Mouse (Mus musculus) kidney, postnatal 0 days (tissue): ENCODE measurements around the gene Slc12a6. TPM values are rescaled to one million over a fixed set of nuclear protein-coding genes. Genes with fewer than 3 reads are reported as not detected.

Experiments used
- ATAC-seq: fragments of 200-750 bp; cut with Nextera tagmentation; replicated peaks from 2 replicates; pipeline ENCODE4 v1.8.0; 2017; ENCODE audit warnings: low read depth, moderate number of reproducible peaks, moderate TSS enrichment, moderate library complexity; ENCODE audit not compliant: low FRiP score
- DNase-seq: peaks from one replicate; pipeline ENCODE4 v3.0.0-alpha.2; 2016; ENCODE audit warnings: low spot score
- H3K27ac ChIP-seq: fragments of 300-500 bp; sonication (generic); 2 replicates; pipeline ENCODE4 v1.5.1; 2014; ENCODE audit warnings: mild to moderate bottlenecking
- H3K27me3 ChIP-seq: fragments of 300-500 bp; sonication (generic); 2 replicates; pipeline ENCODE4 v1.6.1; 2014; ENCODE audit warnings: low read length, mixed read lengths; ENCODE audit not compliant: insufficient read depth
- H3K36me3 ChIP-seq: fragments of 300-500 bp; sonication (generic); 2 replicates; pipeline ENCODE4 v1.6.1; 2014; ENCODE audit warnings: low read length, mixed read lengths; ENCODE audit not compliant: insufficient read depth
- H3K4me1 ChIP-seq: fragments of 300-500 bp; sonication (generic); replicated peaks from 2 replicates; pipeline ENCODE4 v1.6.1; 2014; ENCODE audit warnings: antibody characterized with exemption, low read length, mixed read lengths; ENCODE audit not compliant: insufficient read depth
- H3K4me2 ChIP-seq: fragments of 300-500 bp; sonication (generic); 2 replicates; pipeline ENCODE4 v1.6.1; 2014; ENCODE audit warnings: mild to moderate bottlenecking, low read length, moderate library complexity, mixed read lengths
- H3K4me3 ChIP-seq: fragments of 300-500 bp; sonication (generic); replicated peaks from 2 replicates; pipeline ENCODE4 v1.5.1; 2014; ENCODE audit warnings: low read depth, low read length
- H3K9ac ChIP-seq: fragments of 300-500 bp; sonication (generic); 2 replicates; pipeline ENCODE4 v1.6.1; 2014; ENCODE audit warnings: low read depth, low read length
- H3K9me3 ChIP-seq: fragments of 300-500 bp; sonication (generic); replicated peaks from 2 replicates; pipeline ENCODE4 v1.6.1; 2016; ENCODE audit warnings: low read length, inconsistent platforms, mixed read lengths
- CTCF ChIP-seq: IDR thresholded peaks from 2 replicates; pipeline ENCODE4 v1.5.1; 2016; ENCODE audit warnings: antibody characterized with exemption, low read depth, mild to moderate bottlenecking, moderate library complexity
- WGBS: fragments of 180-500 bp; shearing (Covaris S2); extraction: QIAGEN DNeasy Blood & Tissue Kit; methylation state at CpG from one replicate; pipeline ENCODE4 v1.1.7; 2014; 5-methylcytosine and 5-hydroxymethylcytosine counted together
- polyA plus RNA-seq: library from polyadenylated mRNA; unstranded; fragments of >200 nt; fragmentation: Nextera tagmentation; extraction: Ambion mirVana; gene quantifications from 2 replicates; pipeline ENCODE4 v1.2.1, GENCODE M21; 2015

Gene Slc12a6
- polyA plus RNA-seq, 1 experiment from 2014 or later = 7.8 TPM

DNA sequence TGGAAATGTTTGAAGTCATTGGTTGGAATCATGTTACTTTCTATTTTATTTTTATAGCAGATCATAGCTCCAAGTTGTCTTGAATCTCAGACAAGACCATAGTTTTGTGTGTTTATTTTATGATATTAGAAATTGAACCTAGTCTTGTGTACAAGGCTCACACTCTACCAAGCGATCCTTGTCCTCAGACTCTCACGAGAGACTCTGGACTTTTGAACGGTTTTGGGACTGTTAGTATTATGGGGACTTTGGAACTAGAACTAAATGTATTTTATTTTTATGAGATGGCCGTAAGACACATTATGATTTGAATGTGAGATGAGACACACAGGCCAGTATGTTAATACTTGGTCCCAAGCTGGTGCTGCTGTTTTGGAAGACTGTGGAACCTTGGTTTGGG lies 32.6 kb downstream of the Slc12a6 start:
- H3K27ac ChIP-seq = no peak overlapping the region
- no peaks in the 10 kb centered on the region for H3K4me1 ChIP-seq
- no peaks in the 10 kb centered on the region for H3K27me3 ChIP-seq
- ATAC-seq = no peak
- H3K9ac ChIP-seq = no peak overlapping the region
- H3K9me3 ChIP-seq = no peaks in the 10 kb centered on the region
- H3K36me3 ChIP-seq = no peaks in the 10 kb centered on the region
- 88% methylated on average over 4 of the region's 4 CpGs for WGBS
- no peak for TF ChIP-seq CTCF
- H3K4me3 ChIP-seq = no peak overlapping the region
- no peak overlapping the region for H3K4me2 ChIP-seq
- no peak for DNase-seq

GRCm38 (mm10) chr2:112308671-112309070 lies 43.0 kb downstream of the Slc12a6 start:
- DNase-seq = no peak
- Histone ChIP-seq H3K27me3 (no peaks in the 10 kb centered on the region), H3K9ac (no peak overlapping the region), H3K9me3 (no peaks in the 10 kb centered on the region), H3K36me3 (no peaks in the 10 kb centered on the region), H3K4me3 (no peak overlapping the region), H3K4me1 (0 out of 2 replicates have a peak, but pooled peaks cover 3% of the 10 kb centered on the region), H3K27ac (no peak overlapping the region), H3K4me2 (no peak overlapping the region)
- WGBS = 82% methylated on average over 3 of the region's 3 CpGs
- no peak for TF ChIP-seq CTCF
- no peak for ATAC-seq

DNA sequence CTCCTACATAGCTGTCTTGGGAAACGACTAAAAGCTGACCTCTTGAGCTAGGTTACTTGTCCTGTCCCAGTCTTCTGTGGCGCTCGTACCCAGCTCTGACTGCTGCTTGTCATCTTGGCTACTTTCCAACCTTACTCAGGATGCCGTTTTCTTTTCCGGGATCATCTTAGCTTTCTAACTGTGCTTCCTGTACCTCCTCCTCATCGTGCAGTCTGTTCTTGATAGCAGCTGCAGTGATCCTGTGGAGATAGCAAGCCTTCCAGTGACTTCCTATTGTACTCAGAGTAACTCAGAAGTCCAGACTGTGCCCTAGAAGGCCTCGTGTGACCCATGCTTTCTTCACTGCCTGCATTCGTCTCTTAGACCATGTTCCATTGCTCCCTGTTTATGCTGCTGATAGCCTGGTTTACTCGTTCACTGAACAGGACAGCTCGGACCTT lies 43.6 kb downstream of the Slc12a6 start:
- no peak overlapping the region for H3K4me2 ChIP-seq
- no peak for TF ChIP-seq CTCF
- WGBS = 52% methylated on average over 10 of the region's 10 CpGs
- no peaks in the 10 kb centered on the region for H3K9me3 ChIP-seq
- no peak overlapping the region for H3K4me3 ChIP-seq
- no peak overlapping the region for H3K27ac ChIP-seq
- ATAC-seq (no peak), DNase-seq (peak; percentile 49)
- no peak overlapping the region for H3K9ac ChIP-seq
- 0 out of 2 replicates have a peak, but pooled peaks cover 3% of the 10 kb centered on the region for H3K4me1 ChIP-seq
- no peaks in the 10 kb centered on the region for H3K36me3 ChIP-seq
- no peaks in the 10 kb centered on the region for H3K27me3 ChIP-seq

- DNase-seq = no peak
- 85% methylated on average over 7 of the region's 7 CpGs for WGBS
- H3K4me2 ChIP-seq = no peak overlapping the region
Measured at GRCm38 (mm10) chr2:112315638-112316037, 50.0 kb downstream of the Slc12a6 start.

GRCm38 (mm10) chr2:112318227-112318626 lies 52.6 kb downstream of the Slc12a6 start:
- Histone ChIP-seq H3K4me1 (no peaks in the 10 kb centered on the region), H3K4me3 (no peak overlapping the region), H3K27me3 (no peaks in the 10 kb centered on the region), H3K4me2 (no peak overlapping the region), H3K9me3 (no peaks in the 10 kb centered on the region), H3K9ac (no peak overlapping the region), H3K27ac (no peak overlapping the region), H3K36me3 (no peaks in the 10 kb centered on the region)
- TF ChIP-seq CTCF = no peak
- 91% methylated on average over 2 of the region's 2 CpGs for WGBS
- ATAC-seq (no peak), DNase-seq (no peak)

More at GRCm38 (mm10) chr2:112315638-112316037, 50.0 kb downstream of the Slc12a6 start:
- Histone ChIP-seq H3K36me3 (no peaks in the 10 kb centered on the region), H3K9me3 (no peaks in the 10 kb centered on the region), H3K27me3 (no peaks in the 10 kb centered on the region), H3K9ac (no peak overlapping the region), H3K27ac (no peak overlapping the region), H3K4me3 (no peak overlapping the region), H3K4me1 (no peaks in the 10 kb centered on the region)
- no peak for ATAC-seq
- no peak for TF ChIP-seq CTCF

- Histone ChIP-seq H3K4me2 (no peak overlapping the region), H3K9me3 (no peaks in the 10 kb centered on the region), H3K27me3 (no peaks in the 10 kb centered on the region), H3K4me3 (no peak overlapping the region), H3K9ac (no peak overlapping the region), H3K36me3 (no peaks in the 10 kb centered on the region), H3K4me1 (no peaks in the 10 kb centered on the region), H3K27ac (no peak overlapping the region)
- DNase-seq = no peak
- no peak for TF ChIP-seq CTCF
- 71% methylated on average over 7 of the region's 7 CpGs for WGBS
- no peak for ATAC-seq
Measured at GRCm38 (mm10) chr2:112318905-112319304, 53.3 kb downstream of the Slc12a6 start.
